Mouse (Mus musculus): ENCODE data around the gene Sept1. TPM values are rescaled to one million over a fixed set of nuclear protein-coding genes. Genes with fewer than 3 reads are reported as not detected.

Gene Sept1
- total and polyA plus RNA-seq, 3 experiments, result 30.6 to 116 TPM; not detected in 1

- TF ChIP-seq CHD2 (IDR thresholded peaks at IDR 0.05; ENCODE audit: low read length) (peak; percentile 58; the same call in 1 of the 2 replicates), USF2 (IDR thresholded peaks at IDR 0.05; ENCODE audit: borderline replicate concordance in 1 of 2, insufficient read depth in 1 of 2, low read depth in 1 of 2, low read length in 2 of 2) (no peak), MXI1 (IDR thresholded peaks at IDR 0.05; ENCODE audit: low read depth, low read length) (peak; percentile 80; the same call in 1 of the 2 replicates), MEF2A (IDR thresholded peaks at IDR 0.05; ENCODE audit: extremely low read depth, insufficient replicate concordance, low read depth, low read length, poor library complexity, severe bottlenecking) (peak; percentile 17; the same call in 1 of the 2 replicates)
Measured at GRCm38 (mm10) chr7:127208553-127209438, 24.1 kb downstream of the Sept1 start, which contains the start of gene Mylpf (continued).

DNA sequence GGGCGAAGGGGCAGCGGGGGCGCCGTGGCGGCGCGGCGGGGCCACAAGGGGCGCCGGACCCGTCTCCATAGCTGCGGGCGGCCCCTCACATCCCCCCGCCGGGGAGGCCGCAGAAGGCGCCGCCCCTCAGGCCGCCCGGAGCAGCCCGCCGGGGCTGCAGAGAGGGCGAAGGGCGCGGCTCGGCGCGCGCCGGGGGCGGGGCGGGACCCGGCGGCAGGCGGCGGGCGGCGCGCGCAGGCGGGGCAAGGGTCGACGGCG, 24.7 kb downstream of the Sept1 start, which contains the start of gene Tbc1d10b:
TSS of gene Tbc1d10b (minus strand) at position 174 of the 258 bp plus-strand sequence.
- no peaks in the 10 kb centered on the region for H3K9me3 ChIP-seq (replicated peaks; ENCODE audit: insufficient read depth, low read length)
- H3K79me2 ChIP-seq (ENCODE audit: control insufficient read depth, insufficient read depth, low read length, poor library complexity), result peaks cover 41% of the 10 kb centered on the region
- peak within 1 kb of the TSS; percentile 86 for H3K9ac ChIP-seq (ENCODE audit: control insufficient read depth, low read depth, low read length, poor library complexity, severe bottlenecking)
- H3K27me3 ChIP-seq (ENCODE audit: control insufficient read depth in 1 of 2, insufficient read depth in 2 of 2, low read length in 2 of 2), result no peaks in the 10 kb centered on the region
- DNase-seq (ENCODE audit: low read depth, low spot score), result no peak
- peak within 1 kb of the TSS; percentile 84 for H3K27ac ChIP-seq (ENCODE audit: control insufficient read depth, low read depth, low read length)
- TF ChIP-seq TCF12 (IDR thresholded peaks at IDR 0.05; ENCODE audit: low read depth, low read length) (no peak), UBTF (IDR thresholded peaks at IDR 0.05; ENCODE audit: borderline replicate concordance, insufficient read depth, low read depth, low read length) (0 out of 2 replicates have a peak, but pooled peaks have one; percentile 30), SMC3 (IDR thresholded peaks at IDR 0.05; ENCODE audit: low read depth, low read length) (no peak), ELF1 (IDR thresholded peaks at IDR 0.05; ENCODE audit: low read depth, low read length) (no peak), MXI1 (IDR thresholded peaks at IDR 0.05; ENCODE audit: low read depth, low read length) (0 out of 2 replicates have a peak, but pooled peaks have one; percentile 33), RCOR1 (IDR thresholded peaks at IDR 0.05; ENCODE audit: low read depth, low read length) (no peak), GATA1 (IDR thresholded peaks at IDR 0.05; ENCODE audit: low read depth, low read length) (no peak)
- peak within 1 kb of the TSS; percentile 99 for H3K4me3 ChIP-seq (ENCODE audit: control insufficient read depth in 1 of 2, insufficient read depth in 1 of 2, low read depth in 2 of 2, low read length in 2 of 2)
- peaks cover 0 to 24% of the 10 kb centered on the region in 2 experiments; a peak in 3 of 4 replicates for H3K4me1 ChIP-seq (ENCODE audit: control insufficient read depth in 1 of 2, insufficient read depth in 2 of 2, low read length in 2 of 2)
- H3K36me3 ChIP-seq (ENCODE audit: control insufficient read depth in 1 of 2, insufficient read depth in 2 of 2, low read length in 2 of 2), result peaks cover 4 to 21% of the 10 kb centered on the region in 2 experiments; a peak in 3 of 4 replicates

GRCm38 (mm10) chr7:127207374-127208294, 25.3 kb downstream of the Sept1 start:
- peak overlapping the region; percentile 63 for H3K27ac ChIP-seq (ENCODE audit: control insufficient read depth, low read depth, low read length)
- H3K36me3 ChIP-seq (ENCODE audit: control insufficient read depth in 1 of 2, insufficient read depth in 2 of 2, low read length in 2 of 2), result peaks cover 4 to 19% of the 10 kb centered on the region in 2 experiments
- no peaks in the 10 kb centered on the region for H3K27me3 ChIP-seq (ENCODE audit: control insufficient read depth in 1 of 2, insufficient read depth in 2 of 2, low read length in 2 of 2)
- H3K79me2 ChIP-seq (ENCODE audit: control insufficient read depth, insufficient read depth, low read length, poor library complexity), result peaks cover 41% of the 10 kb centered on the region
- peak overlapping the region; percentile 99 for H3K4me3 ChIP-seq (ENCODE audit: control insufficient read depth in 1 of 2, insufficient read depth in 1 of 2, low read depth in 2 of 2, low read length in 2 of 2)
- peaks cover 0 to 21% of the 10 kb centered on the region in 2 experiments; a peak in 3 of 4 replicates for H3K4me1 ChIP-seq (ENCODE audit: control insufficient read depth in 1 of 2, insufficient read depth in 2 of 2, low read length in 2 of 2)
- peak; percentile 55 for DNase-seq (ENCODE audit: low read depth, low spot score)
- H3K9me3 ChIP-seq (replicated peaks; ENCODE audit: insufficient read depth, low read length), result no peaks in the 10 kb centered on the region
- H3K9ac ChIP-seq (ENCODE audit: control insufficient read depth, low read depth, low read length, poor library complexity, severe bottlenecking), result peak overlapping the region; percentile 86
- TF ChIP-seq RAD21 (IDR thresholded peaks at IDR 0.05; ENCODE audit: low read depth, low read length) (no peak), CTCF (IDR thresholded peaks at IDR 0.05 in 2 of 3, conservative IDR thresholded peaks at IDR 0.05 in 1 of 3; ENCODE audit: control insufficient read depth in 1 of 3, insufficient read depth in 1 of 3, low read depth in 2 of 3, low read length in 3 of 3, poor library complexity in 1 of 3, severe bottlenecking in 1 of 3) (no peak), ETS1 (IDR thresholded peaks at IDR 0.05; ENCODE audit: low read depth, low read length) (no peak), ZMIZ1 (IDR thresholded peaks at IDR 0.05; ENCODE audit: low read depth, low read length) (no peak), MAX (IDR thresholded peaks at IDR 0.05; ENCODE audit: low read length) (no peak), JUND (IDR thresholded peaks at IDR 0.05; ENCODE audit: low read depth, low read length) (no peak), GATA1 (IDR thresholded peaks at IDR 0.05; ENCODE audit: low read depth, low read length) (no peak), MEF2A (IDR thresholded peaks at IDR 0.05; ENCODE audit: extremely low read depth, insufficient replicate concordance, low read depth, low read length, poor library complexity, severe bottlenecking) (no peak), RCOR1 (IDR thresholded peaks at IDR 0.05; ENCODE audit: low read depth, low read length) (no peak), MYB (IDR thresholded peaks at IDR 0.05; ENCODE audit: low read depth, low read length) (no peak), SIN3A (IDR thresholded peaks at IDR 0.05; ENCODE audit: low read length) (0 out of 2 replicates have a peak, but pooled peaks have one; percentile 32), USF2 (IDR thresholded peaks at IDR 0.05; ENCODE audit: borderline replicate concordance in 1 of 2, insufficient read depth in 1 of 2, low read depth in 1 of 2, low read length in 2 of 2) (no peak), POLR2AphosphoS5 (IDR thresholded peaks at IDR 0.05; ENCODE audit: borderline replicate concordance, low read depth, low read length) (no peak), ELF1 (IDR thresholded peaks at IDR 0.05; ENCODE audit: low read depth, low read length) (no peak), HCFC1 (IDR thresholded peaks at IDR 0.05; ENCODE audit: low read depth, low read length) (0 out of 2 replicates have a peak, but pooled peaks have one; percentile 8), NELFE (IDR thresholded peaks at IDR 0.05; ENCODE audit: low read depth, low read length) (no peak), CHD2 (IDR thresholded peaks at IDR 0.05; ENCODE audit: low read length) (no peak), POLR2A (IDR thresholded peaks at IDR 0.05; ENCODE audit: control insufficient read depth in 1 of 2, insufficient read depth in 1 of 2, low read depth in 1 of 2, low read length in 2 of 2, poor library complexity in 1 of 2) (0 out of 4 replicates have a peak, but pooled peaks of 1 of the 2 experiments have one; percentile 20), UBTF (IDR thresholded peaks at IDR 0.05; ENCODE audit: borderline replicate concordance, insufficient read depth, low read depth, low read length) (0 out of 2 replicates have a peak, but pooled peaks have one; percentile 0)

Data from MEL (cell line).